Mouse (Mus musculus): ENCODE measurements around the gene Frs3.
"Not testable (repeated sequence)": the region's sequence is repeated elsewhere in the genome, so short reads cannot be mapped to it uniquely, and the experiment has no call there.

The Frs3 gene

GRCm38 (mm10) chr17:47688608-47689575 is at the start of gene Frs3:
TSS of gene Frs3 (plus strand) at chr17:47689030.
- DNase-seq (ENCODE audit: low read depth, low spot score): peak; percentile 56

DNA sequence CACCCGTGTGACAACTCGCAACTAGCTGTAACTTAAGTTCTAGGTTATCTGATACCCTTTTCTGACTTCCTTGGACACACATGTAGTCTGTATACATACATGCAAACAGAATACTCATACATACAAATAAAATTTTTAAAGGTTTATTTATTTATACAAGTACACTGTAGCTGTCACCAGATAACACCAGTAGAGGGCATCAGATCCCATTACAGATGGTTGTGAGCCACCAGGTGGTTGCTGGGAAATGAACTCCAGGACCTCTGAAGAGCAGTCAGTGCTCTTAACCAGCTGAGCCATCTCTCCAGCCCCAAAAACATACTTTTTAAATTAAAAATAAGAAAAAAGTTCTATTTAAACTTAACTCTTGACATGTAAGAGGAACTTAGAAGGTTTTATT is 45.8 kb upstream of the Frs3 start:
- peak; percentile 63 for DNase-seq (ENCODE audit: low read depth, low spot score)

DNA sequence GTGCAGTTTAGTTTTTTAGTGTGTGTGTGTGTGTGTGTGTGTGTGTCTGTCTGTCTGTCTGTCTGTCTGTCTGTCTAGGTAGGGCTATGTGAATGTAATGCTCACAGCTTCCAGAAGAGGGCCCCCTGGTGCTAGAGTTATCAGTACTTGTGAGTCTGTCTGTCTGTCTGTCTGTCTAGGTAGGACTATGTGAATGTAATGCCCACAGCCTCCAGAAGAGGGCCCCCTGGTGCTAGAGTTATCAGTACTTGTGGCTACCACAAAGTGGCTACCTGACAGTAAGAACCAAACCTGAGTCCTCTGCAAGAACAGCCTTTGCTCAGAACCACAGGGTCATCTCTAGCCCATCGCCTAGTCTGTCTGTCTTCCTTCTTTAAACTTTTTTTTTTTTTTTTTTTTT is 42.1 kb upstream of the Frs3 start:
- peak; percentile 96 for DNase-seq (ENCODE audit: low read depth, low spot score)

DNA sequence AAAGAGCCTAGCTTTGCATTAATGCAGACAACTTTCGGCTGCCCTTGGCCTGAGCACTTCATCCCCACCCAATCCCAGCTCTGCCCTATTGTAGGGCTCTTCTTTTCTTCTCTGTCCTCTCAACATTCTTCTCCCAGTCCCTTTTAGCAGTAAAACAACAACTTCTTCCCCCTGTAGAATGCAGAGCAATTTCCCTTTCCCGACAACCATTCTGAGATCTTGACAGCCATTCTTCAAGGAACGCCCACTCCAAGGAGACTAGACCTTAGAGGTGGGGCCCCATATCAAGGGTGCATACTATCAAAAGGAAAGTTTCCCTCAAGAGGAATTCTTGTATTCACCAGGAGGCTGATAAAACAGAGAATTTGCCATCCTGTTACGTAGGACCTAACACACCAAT is 39.9 kb upstream of the Frs3 start:
- peak; percentile 64 for DNase-seq (ENCODE audit: low read depth, low spot score)

DNA sequence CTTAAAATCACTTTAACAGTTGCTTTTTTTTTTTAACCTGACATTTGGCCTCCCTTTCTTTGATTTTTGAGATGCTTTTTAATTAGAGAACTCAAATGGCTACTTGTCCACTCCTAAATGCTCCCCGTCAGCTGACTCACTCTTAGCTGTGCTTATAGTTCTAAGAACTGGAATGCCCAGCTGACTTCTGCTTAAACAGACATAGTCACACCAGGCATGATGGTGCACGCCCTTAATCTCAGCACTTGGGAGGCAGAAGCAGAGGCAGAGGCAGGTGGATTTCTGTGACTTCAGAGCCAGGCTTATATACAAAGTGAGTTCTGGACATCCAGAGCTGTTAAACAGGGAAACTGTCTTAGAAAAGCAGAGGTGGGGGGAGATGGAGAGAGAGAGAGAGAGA is 36.9 kb upstream of the Frs3 start:
- DNase-seq (ENCODE audit: low read depth, low spot score): no peak

GRCm38 (mm10) chr17:47654346-47654745 is 34.5 kb upstream of the Frs3 start:
- not testable (repeated sequence) for DNase-seq (ENCODE audit: low read depth, low spot score)

DNA sequence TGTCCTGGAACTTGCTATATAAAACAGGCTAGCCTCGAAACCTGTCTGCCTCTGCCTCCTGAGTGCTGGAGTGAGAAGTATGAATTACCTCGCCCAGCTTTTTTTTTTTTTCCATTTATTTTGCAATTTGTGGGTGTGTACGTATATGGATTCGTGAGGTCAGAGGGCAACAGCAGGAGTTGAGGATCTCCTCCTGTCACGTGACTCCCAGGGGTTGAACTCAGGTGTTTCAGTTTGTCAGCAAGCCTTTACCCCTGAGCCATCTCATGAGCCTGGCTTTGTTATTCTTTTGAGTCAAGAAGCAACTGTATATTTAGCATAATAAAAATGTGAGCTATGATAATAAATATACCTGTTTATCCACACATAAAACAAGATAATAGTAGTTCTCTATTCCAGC is 33.1 kb upstream of the Frs3 start:
- peak; percentile 25 for DNase-seq (ENCODE audit: low read depth, low spot score)

DNA sequence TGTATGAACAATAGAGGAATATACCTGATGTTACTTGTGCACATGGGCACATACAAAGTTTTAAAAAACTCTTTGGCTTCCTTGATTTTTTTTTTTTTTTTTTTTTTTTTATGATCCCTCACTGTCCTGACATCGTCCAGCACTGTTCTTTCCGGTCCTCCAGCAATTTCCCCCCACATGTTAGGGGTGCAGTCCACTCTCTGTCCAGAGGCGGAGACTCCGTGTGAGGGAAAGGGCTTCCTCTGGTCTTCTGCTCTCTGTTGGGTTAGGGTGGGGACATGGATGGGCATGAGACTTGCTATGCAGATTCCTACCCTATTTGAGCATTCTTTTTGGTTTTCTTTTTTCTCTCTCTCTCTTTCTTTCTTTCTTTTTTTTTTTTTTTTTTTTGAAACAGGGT is 30.9 kb upstream of the Frs3 start:
- DNase-seq (ENCODE audit: low read depth, low spot score): no peak

- DNase-seq (ENCODE audit: low read depth, low spot score): no peak
Observed at GRCm38 (mm10) chr17:47658741-47659243, 30.0 kb upstream of the Frs3 start.

DNA sequence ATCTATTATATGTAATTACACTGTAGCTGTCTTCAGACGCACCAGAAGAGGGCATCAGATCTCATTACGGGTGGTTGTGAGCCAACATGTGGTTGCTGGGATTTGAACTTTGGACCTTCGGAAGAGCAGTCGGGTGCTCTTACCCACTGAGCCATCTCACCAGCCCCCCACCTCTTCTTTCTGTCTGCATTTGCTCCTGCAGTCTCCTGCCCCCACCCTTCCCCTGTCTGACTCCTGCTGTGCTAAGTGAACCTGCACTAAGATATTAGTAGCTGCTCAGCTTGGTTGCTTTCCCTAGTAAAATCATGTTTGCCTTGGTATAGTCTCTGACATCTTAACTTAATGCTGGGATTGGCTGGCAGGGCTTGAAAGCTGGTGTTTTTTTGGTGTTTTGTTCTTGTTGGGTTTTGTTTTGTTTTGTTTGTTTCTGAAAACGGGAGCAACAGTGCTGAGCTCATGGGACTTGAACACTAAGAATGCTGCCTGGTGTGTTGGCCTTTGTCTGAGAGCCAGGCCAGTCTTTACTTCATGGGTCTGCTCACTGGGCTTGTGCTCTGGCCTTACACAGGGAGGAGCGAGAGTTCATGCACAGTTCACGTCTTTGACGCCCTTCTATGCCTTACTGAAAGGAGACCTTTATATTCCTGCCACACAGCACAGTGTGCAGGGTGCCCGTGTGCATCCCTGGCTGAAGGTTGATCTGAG is 25.7 kb upstream of the Frs3 start:
- peak; percentile 79 for DNase-seq (ENCODE audit: low read depth, low spot score)

- DNase-seq (ENCODE audit: low read depth, low spot score): no peak
Observed at GRCm38 (mm10) chr17:47664474-47664873, 24.4 kb upstream of the Frs3 start.

DNA sequence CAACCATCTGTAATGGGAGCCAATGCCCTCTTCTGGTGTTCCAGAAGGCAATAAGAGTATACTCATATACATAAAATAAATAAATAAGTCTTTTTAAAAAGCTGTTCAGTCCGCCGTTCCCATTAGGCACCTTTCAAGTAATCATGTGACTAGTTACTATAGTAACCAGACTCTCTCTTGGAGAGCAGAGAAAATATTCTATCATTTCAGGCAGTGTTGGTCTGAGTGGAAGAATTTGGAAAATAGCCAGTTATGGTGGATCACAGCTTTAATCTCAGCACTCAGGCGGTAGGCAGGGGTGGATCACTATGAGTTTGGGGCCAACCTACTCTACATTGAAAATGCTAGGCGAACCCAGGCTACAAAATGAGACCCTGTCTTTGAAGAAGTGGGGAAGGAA is 19.7 kb upstream of the Frs3 start:
- DNase-seq (ENCODE audit: low read depth, low spot score): no peak

GRCm38 (mm10) chr17:47671988-47672310 is 16.9 kb upstream of the Frs3 start:
- DNase-seq (ENCODE audit: low read depth, low spot score): no peak

GRCm38 (mm10) chr17:47672311-47673111 is 16.3 kb upstream of the Frs3 start:
- peak; percentile 90 for DNase-seq (ENCODE audit: low read depth, low spot score)

DNA sequence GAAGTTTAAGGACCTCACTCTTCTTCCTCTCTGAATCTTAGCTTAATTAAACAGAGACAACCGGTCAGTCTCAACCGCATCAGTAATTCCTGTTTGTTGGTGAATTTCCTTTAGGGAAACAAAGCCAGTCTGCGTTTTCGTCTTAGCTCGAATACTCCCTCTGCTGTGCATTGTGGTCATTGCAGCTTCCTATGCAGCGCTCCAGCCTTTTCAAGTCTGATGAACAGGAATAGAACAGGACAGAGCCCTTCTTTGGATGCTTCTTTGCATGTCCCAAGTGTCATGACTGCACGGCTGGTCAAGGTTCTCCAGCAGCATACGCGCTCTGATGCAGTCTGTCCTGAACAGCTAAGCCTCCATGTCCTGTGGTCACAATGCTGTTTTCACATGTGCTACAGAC is 12.2 kb upstream of the Frs3 start:
- DNase-seq (ENCODE audit: low read depth, low spot score): peak; percentile 82

GRCm38 (mm10) chr17:47678238-47678637 is 10.6 kb upstream of the Frs3 start:
- DNase-seq (ENCODE audit: low read depth, low spot score): no peak

DNA sequence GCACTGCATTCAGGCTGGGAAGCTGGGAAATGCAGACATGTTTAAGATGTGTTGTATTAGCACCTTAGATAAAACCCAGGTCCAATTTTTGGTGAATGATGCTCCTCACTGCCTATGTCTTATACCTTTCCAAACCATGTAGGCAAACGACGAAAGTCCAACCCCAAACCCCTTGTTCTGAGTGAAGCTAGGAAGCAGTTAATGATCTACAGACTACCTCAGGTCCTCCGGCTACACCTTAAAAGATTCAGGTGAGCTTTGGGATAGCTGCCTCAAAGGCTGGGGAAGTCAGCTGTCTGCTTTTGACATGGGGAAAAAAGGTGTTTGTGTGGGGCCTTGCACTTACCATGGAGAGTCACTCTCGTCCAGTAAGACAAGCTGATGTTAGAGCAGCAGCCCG is 10.1 kb upstream of the Frs3 start:
- no peak for DNase-seq (ENCODE audit: low read depth, low spot score)

DNA sequence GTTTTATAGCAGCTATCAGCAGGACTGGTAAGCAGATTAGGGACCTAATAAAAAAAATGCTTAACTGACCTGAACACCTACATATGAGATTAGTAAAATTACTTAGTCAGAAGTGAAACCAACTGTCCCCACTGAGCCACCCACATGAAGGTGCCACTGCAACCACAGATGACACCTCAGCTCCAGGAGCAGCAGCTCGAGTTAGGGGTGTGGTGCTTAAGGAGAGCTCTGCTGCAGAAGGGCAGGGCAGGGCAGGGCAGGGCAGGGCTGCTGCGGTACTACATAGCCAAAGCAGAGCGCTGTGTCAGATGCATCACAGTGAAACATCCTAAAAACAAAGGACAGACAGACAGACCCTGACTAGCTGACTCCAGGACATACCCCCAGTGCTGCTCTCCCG is 6.0 kb upstream of the Frs3 start:
- DNase-seq (ENCODE audit: low read depth, low spot score): no peak

- DNase-seq (ENCODE audit: low read depth, low spot score): peak; percentile 98
Observed at GRCm38 (mm10) chr17:47687409-47688343, 1.2 kb upstream of the Frs3 start.

DNA sequence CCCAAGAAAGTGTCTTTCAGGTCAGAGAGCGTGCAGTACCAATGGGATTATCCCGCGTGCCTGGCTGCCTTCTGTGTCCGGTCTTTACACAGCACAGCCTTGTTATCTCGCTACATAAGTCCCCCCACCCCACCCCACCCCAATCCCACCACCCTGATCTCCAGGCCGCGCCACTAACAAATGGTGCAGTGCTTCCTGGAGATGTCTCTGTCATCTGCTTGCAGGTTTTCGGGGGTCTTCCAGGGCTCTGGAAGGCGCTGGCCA is 554 bp upstream of the Frs3 start, which contains the start of gene Tomm6:
Tomm6 (minus strand) TSS at position 43 of the 264 bp plus-strand sequence.
- no peak for DNase-seq (ENCODE audit: low read depth, low spot score)

DNA sequence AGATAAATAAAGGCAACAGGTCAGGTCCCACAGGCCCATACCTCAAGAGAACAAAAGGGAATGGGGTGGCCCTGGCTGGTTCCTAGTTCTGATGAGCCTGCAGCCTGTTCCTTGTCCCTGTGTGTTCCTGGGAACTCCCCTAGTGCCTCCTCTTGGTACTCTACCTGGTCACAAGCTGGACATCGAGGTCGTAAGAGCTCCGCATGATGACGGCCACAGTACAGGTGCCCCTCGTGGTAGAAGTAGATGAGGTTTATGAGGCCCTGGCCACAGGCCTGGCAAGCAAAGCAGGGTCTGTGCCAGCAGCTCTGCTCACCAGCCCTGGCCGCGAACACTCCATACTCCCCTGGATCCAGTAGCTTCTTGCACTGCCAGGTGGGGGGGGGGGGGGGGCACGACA is 1.1 kb downstream of the Frs3 start:
- no peak for DNase-seq (ENCODE audit: low read depth, low spot score)
